8 mouse cellular contexts compared by ENCODE assay signal in the genomic region with DNA sequence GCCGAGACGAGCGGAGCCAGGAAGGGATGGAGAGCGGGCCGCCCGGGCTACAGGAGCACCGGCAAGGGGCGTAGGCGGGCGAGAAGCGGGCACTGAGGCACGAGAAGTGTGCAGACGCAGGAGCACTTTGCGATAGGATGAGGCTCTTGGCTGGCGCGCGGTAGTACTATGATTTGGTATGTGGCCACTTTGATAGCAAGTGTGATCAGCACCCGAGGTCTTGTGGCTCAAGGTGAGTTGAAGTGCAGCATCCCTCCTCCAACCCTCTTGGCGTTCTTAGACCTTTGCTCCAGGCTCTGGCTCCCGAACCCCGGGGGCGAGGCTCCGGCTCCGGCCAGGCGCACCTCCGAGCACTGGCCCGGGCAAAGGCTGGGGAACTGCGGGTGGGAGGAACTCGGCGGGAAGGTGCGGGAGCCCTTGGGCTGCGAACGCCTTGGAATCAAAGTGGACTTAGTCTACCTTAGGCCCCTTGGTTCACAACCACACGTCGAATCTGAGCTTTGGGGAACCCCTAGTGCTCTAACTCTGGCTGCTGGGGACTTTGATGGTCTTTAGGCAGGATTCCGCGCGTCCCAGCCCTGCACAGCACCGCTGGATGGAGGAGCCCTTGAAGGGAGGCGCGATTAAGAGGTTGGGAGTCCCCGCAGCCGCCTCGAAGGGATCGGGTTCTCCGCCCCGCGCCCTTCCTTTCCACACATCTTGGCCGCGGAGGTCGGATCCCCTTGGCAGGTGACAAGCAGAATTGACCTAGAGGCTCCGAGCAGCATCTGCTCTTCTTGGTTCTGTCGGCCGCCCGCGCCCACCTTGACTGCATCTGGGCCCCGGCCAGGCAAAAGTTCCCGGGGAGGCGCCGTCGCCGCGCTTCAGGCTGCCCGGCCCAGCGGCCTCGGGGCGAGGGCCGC. TPM values are rescaled to one million over a fixed set of nuclear protein-coding genes. Genes with fewer than 3 reads are reported as not detected.
DNase-seq lines count a peak whose midpoint lies in the region; ATAC-seq lines count a peak whose summit lies in the region.

No protein-coding gene starts in this region.

- peaks cover 19% of the 10 kb centered on the region for H3K4me1 ChIP-seq in megakaryocyte, embryonic 14.5 days
- peaks cover 17% of the 10 kb centered on the region for H3K4me1 ChIP-seq in heart, embryonic 16.5 days (ENCODE audit: control insufficient read depth, insufficient read depth, low read length)
- H3K4me1 ChIP-seq in liver, embryonic 13.5 days (replicated peaks), result peaks cover 8% of the 10 kb centered on the region; the same call in 1 of the 2 replicates

- peak overlapping the region; percentile 62 for H3K9ac ChIP-seq in heart, embryonic 16.5 days (ENCODE audit: low read length)
- no peak overlapping the region for H3K9ac ChIP-seq in liver, embryonic 13.5 days

- H3K27ac ChIP-seq in heart, embryonic 16.5 days (ENCODE audit: low read length), result peak overlapping the region; percentile 41; the same call in 1 of the 2 replicates
- no peak overlapping the region for H3K27ac ChIP-seq in liver, embryonic 13.5 days

- peak overlapping the region; percentile 88 for H3K4me3 ChIP-seq in megakaryocyte, embryonic 14.5 days (replicated peaks)
- H3K4me3 ChIP-seq in heart, embryonic 16.5 days (ENCODE audit: low read length), result peak overlapping the region; percentile 78
- peak overlapping the region; percentile 53 for H3K4me3 ChIP-seq in liver, embryonic 13.5 days (replicated peaks)

- H3K27me3 ChIP-seq in megakaryocyte, embryonic 14.5 days (replicated peaks), result peaks cover 82% of the 10 kb centered on the region
- peaks cover 30% of the 10 kb centered on the region for H3K27me3 ChIP-seq in heart, embryonic 16.5 days (ENCODE audit: control insufficient read depth, insufficient read depth, low read length)
- H3K27me3 ChIP-seq in liver, embryonic 13.5 days, result peaks cover 61% of the 10 kb centered on the region

- H3K4me2 ChIP-seq in heart, embryonic 16.5 days (ENCODE audit: low read depth, low read length), result peak overlapping the region; percentile 98
- H3K4me2 ChIP-seq in liver, embryonic 13.5 days, result peak overlapping the region; percentile 61

- ATAC-seq in megakaryocyte, adult 5-6 weeks (ENCODE audit: poor library complexity, severe bottlenecking), result no peak
- peak; percentile 12 for ATAC-seq in heart, embryonic 16.5 days (replicated peaks; ENCODE audit: extremely low read depth, insufficient read depth, low FRiP score)
- peak; percentile 21; the same call in 1 of the 2 replicates for ATAC-seq in liver, embryonic 13.5 days (ENCODE audit: low read depth)

- H3K36me3 ChIP-seq in megakaryocyte, embryonic 14.5 days (replicated peaks; ENCODE audit: low read length), result no peaks in the 10 kb centered on the region
- H3K36me3 ChIP-seq in heart, embryonic 16.5 days (ENCODE audit: control insufficient read depth, insufficient read depth), result no peaks in the 10 kb centered on the region
- no peaks in the 10 kb centered on the region for H3K36me3 ChIP-seq in liver, embryonic 13.5 days

- peak; percentile 68 for DNase-seq in cerebellum, adult 9-11 months
- DNase-seq in liver, embryonic 13.5 days, result no peak
- DNase-seq in spleen, postnatal 14 days (ENCODE audit: low spot score in 2 of 2), result no peak
- no peak for DNase-seq in layer of hippocampus, postnatal 36 days
- DNase-seq in frontal cortex, postnatal 14 days (ENCODE audit: low spot score in 2 of 2), result no peak

- WGBS in heart, embryonic 16.5 days, result under 1% methylated on average over 68 of the region's 68 CpGs
- WGBS in liver, embryonic 13.5 days (ENCODE audit: insufficient replicate concordance), result 2% methylated on average over 68 of the region's 68 CpGs

- H3K9me3 ChIP-seq in megakaryocyte, embryonic 14.5 days, result peaks cover 14% of the 10 kb centered on the region
- no peaks in the 10 kb centered on the region for H3K9me3 ChIP-seq in heart, embryonic 16.5 days (replicated peaks; ENCODE audit: control insufficient read depth, low read length)
- H3K9me3 ChIP-seq in liver, embryonic 13.5 days (replicated peaks), result no peaks in the 10 kb centered on the region

RNA-seq across cellular contexts. Expression of gene Igsf9b, which starts 0.5 kb away (rescaled TPM):
- polyA plus RNA-seq in megakaryocyte, embryonic 14.5 days (2012; ENCODE audit: insufficient read depth, low replicate concordance), result not detected in 2 replicates
- total RNA-seq in megakaryocyte, adult 5-6 weeks (2015), result not detected in 2 replicates
- total RNA-seq in megakaryocyte, adult 5-6 weeks (2017), result 0.08 and 0.33 TPM in 2 replicates
- 3.5 and 4.0 TPM in 2 replicates for polyA plus RNA-seq in heart, embryonic 16.5 days (2015; fragmentation: Nextera tagmentation; extraction: Ambion mirVana)
- 0.13 and 0.14 TPM in 2 replicates for polyA plus RNA-seq in liver, embryonic 13.5 days (2015; fragmentation: Nextera tagmentation; extraction: Ambion mirVana)
- 10 to 100 TPM; 25.7 to 29.2 TPM for total RNA-seq in layer of hippocampus, postnatal 36 days (2021)
